Mouse (Mus musculus): ENCODE results near the gene Gm43302. TPM values are rescaled to one million over a fixed set of nuclear protein-coding genes. Genes with fewer than 3 reads are reported as not detected.
"Not testable (repeated sequence)": the region's sequence is repeated elsewhere in the genome, so short reads cannot be mapped to it uniquely, and the experiment has no call there.

Gene Gm43302
- not detected in 2 replicates for polyA plus RNA-seq (2016; fragmentation: Nextera tagmentation; extraction: Ambion mirVana)

DNA sequence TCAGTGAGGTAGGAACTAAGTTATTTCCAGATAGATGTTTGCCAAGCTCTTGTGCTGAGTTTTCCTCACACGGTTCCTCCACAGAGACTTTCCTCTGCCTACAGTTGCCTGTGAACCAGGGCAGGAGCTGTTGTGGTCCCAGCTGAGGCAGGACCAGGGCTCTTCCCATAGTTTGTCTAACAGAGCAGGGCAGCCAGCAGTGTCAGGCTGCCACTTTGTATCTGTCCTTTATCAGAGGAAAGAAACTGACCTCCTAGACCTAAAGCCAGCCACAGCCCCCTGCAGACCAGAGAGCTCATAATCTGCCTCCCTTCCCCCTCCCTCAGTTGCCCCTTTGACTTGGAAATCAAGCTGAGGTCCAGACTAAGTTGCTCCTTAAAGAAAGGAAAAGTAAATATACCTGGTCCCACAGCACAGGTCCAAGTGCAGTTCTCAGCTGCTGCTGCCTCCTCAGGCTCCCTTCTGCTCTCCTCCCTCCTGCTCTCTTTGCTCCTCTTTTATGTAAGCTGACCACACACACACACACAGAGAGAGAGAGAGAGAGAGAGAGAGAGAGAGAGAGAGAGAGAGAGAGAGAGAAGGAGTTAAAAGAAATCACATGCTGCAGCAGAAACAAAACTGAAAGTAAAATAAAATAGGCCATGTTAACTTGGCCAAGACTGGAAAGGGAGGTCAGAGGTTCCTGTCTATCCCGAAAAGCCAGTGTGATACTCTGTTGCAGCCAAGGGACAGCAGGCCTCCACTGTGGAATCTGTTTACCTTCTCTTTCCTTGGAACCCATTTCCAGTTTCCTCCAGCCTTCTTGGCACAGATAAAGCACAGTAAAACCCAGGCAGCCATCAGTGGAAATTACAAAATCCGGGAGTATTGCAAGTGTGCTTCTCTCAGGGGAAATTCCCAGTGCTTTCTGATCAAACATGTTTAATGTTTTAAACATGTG is at the start of gene Gm43302, which contains the start of gene Gbp6:
Gene Gm43302, minus strand, starts transcription at position 470 of the 940 bp plus-strand sequence.
Gene Gbp6, minus strand, starts transcription at position 473 of the 940 bp plus-strand sequence.
- not testable (repeated sequence) for H3K27ac ChIP-seq; ATAC-seq; H3K9ac ChIP-seq; H3K36me3 ChIP-seq; H3K4me3 ChIP-seq; H3K4me1 ChIP-seq; H3K9me3 ChIP-seq (replicated peaks); H3K27me3 ChIP-seq (replicated peaks)
- H3K4me2 ChIP-seq: 0 out of 2 replicates have a peak within 1 kb of the TSS, but pooled peaks have one; percentile 14
- 42% methylated on average over 3 of the region's 3 CpGs for WGBS (ENCODE audit: insufficient replicate concordance)

- Histone ChIP-seq H3K27me3 (replicated peaks) (no peaks in the 10 kb centered on the region), H3K9me3 (replicated peaks) (no peaks in the 10 kb centered on the region), H3K36me3 (no peaks in the 10 kb centered on the region), H3K4me3 (no peak overlapping the region), H3K4me1 (no peaks in the 10 kb centered on the region), H3K4me2 (no peak overlapping the region), H3K9ac (no peak overlapping the region), H3K27ac (no peak overlapping the region)
- no peak for ATAC-seq
- 51% methylated on average over 2 of the region's 2 CpGs for whole genome bisulfite sequencing (ENCODE audit: insufficient replicate concordance)
These were observed 47.8 kb upstream of the Gm43302 start for GRCm38 (mm10) chr5:105341281-105341680.

- Histone ChIP-seq H3K36me3 (no peaks in the 10 kb centered on the region), H3K9ac (no peak overlapping the region), H3K4me2 (no peak overlapping the region), H3K27ac (no peak overlapping the region), H3K4me1 (no peaks in the 10 kb centered on the region), H3K9me3 (replicated peaks) (no peaks in the 10 kb centered on the region), H3K4me3 (no peak overlapping the region), H3K27me3 (replicated peaks) (no peaks in the 10 kb centered on the region)
- 40% methylated on average over 2 of the region's 2 CpGs for WGBS (ENCODE audit: insufficient replicate concordance)
- ATAC-seq: no peak
These were observed 29.0 kb upstream of the Gm43302 start for GRCm38 (mm10) chr5:105322543-105322942.

- H3K9me3 ChIP-seq (replicated peaks): no peaks in the 10 kb centered on the region
- H3K4me2 ChIP-seq: no peak overlapping the region
- no peak overlapping the region for H3K9ac ChIP-seq
- no peaks in the 10 kb centered on the region for H3K36me3 ChIP-seq
- H3K4me3 ChIP-seq: no peak overlapping the region
- H3K27me3 ChIP-seq (replicated peaks): no peaks in the 10 kb centered on the region
- ATAC-seq: no peak
- WGBS (ENCODE audit: insufficient replicate concordance): 52% methylated on average over 2 of the region's 2 CpGs
- H3K4me1 ChIP-seq: no peaks in the 10 kb centered on the region
- no peak overlapping the region for H3K27ac ChIP-seq
These were observed 17.4 kb upstream of the Gm43302 start for GRCm38 (mm10) chr5:105310941-105311340.

- WGBS (ENCODE audit: insufficient replicate concordance): 24% methylated on average over 1 of the region's 1 CpGs
These were observed 15.7 kb upstream of the Gm43302 start for GRCm38 (mm10) chr5:105309148-105309547.

GRCm38 (mm10) chr5:105306946-105307345 is 13.5 kb upstream of the Gm43302 start:
- not testable (repeated sequence) for ATAC-seq; H3K9ac ChIP-seq; H3K4me2 ChIP-seq; H3K9me3 ChIP-seq (replicated peaks); H3K27ac ChIP-seq; H3K36me3 ChIP-seq; H3K27me3 ChIP-seq (replicated peaks); H3K4me1 ChIP-seq; H3K4me3 ChIP-seq

More at GRCm38 (mm10) chr5:105309148-105309547, 15.7 kb upstream of the Gm43302 start:
- H3K9ac ChIP-seq; H3K27me3 ChIP-seq (replicated peaks); H3K4me2 ChIP-seq; H3K27ac ChIP-seq; H3K4me1 ChIP-seq; H3K9me3 ChIP-seq (replicated peaks); H3K4me3 ChIP-seq; ATAC-seq; H3K36me3 ChIP-seq: not testable (repeated sequence)

- ATAC-seq: no peak
- Histone ChIP-seq H3K9ac (no peak overlapping the region), H3K4me3 (no peak overlapping the region), H3K4me1 (no peaks in the 10 kb centered on the region), H3K36me3 (no peaks in the 10 kb centered on the region), H3K27me3 (replicated peaks) (no peaks in the 10 kb centered on the region), H3K4me2 (no peak overlapping the region), H3K27ac (no peak overlapping the region), H3K9me3 (replicated peaks) (no peaks in the 10 kb centered on the region)
- 62% methylated on average over 1 of the region's 1 CpGs for WGBS (ENCODE audit: insufficient replicate concordance)
These were observed 12.7 kb upstream of the Gm43302 start for GRCm38 (mm10) chr5:105306159-105306581.

- H3K27ac ChIP-seq: not testable (repeated sequence)
These were observed 12.2 kb upstream of the Gm43302 start for GRCm38 (mm10) chr5:105305671-105306070.

GRCm38 (mm10) chr5:105301963-105302362 is 8.5 kb upstream of the Gm43302 start:
- Histone ChIP-seq H3K27ac (no peak overlapping the region), H3K9ac (no peak overlapping the region), H3K4me2 (no peak overlapping the region), H3K4me3 (no peak overlapping the region), H3K36me3 (no peaks in the 10 kb centered on the region), H3K9me3 (replicated peaks) (no peaks in the 10 kb centered on the region), H3K27me3 (replicated peaks) (no peaks in the 10 kb centered on the region), H3K4me1 (no peaks in the 10 kb centered on the region)
- no peak for ATAC-seq
- 60% methylated on average over 4 of the region's 4 CpGs for WGBS (ENCODE audit: insufficient replicate concordance)

More at GRCm38 (mm10) chr5:105305671-105306070, 12.2 kb upstream of the Gm43302 start:
- not testable (repeated sequence) for H3K9me3 ChIP-seq (replicated peaks); H3K36me3 ChIP-seq; H3K4me2 ChIP-seq; H3K4me1 ChIP-seq; H3K9ac ChIP-seq; ATAC-seq; H3K27me3 ChIP-seq (replicated peaks); H3K4me3 ChIP-seq
- WGBS (ENCODE audit: insufficient replicate concordance): 74% methylated on average over 4 of the region's 4 CpGs

DNA sequence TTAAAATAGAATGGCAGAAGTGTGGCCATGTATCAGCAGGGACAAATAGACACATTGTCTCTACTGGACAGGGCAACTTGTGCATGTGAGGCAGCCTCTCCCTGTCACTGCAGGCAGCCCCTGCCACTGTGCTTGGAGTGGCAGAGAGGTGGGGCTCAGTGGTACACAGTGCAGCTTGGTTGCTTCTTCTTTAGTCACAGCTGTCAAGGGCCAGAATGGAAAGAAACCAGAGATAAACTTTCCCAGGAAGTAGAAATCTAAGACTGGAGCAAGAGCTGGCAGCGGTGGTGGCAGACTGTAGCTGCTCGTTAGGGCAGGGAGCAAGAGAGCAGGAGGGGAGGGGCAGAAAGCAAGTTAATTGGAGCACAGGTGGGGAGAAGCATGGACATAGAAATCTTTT is 8.0 kb upstream of the Gm43302 start:
- Histone ChIP-seq H3K9me3 (replicated peaks) (no peaks in the 10 kb centered on the region), H3K36me3 (no peaks in the 10 kb centered on the region), H3K4me2 (no peak overlapping the region), H3K27ac (no peak overlapping the region), H3K9ac (no peak overlapping the region), H3K27me3 (replicated peaks) (no peaks in the 10 kb centered on the region), H3K4me3 (no peak overlapping the region), H3K4me1 (no peaks in the 10 kb centered on the region)
- WGBS (ENCODE audit: insufficient replicate concordance): 62% methylated on average over 2 of the region's 2 CpGs
- no peak for ATAC-seq

- H3K4me1 ChIP-seq: no peaks in the 10 kb centered on the region
- no peak overlapping the region for H3K27ac ChIP-seq
- no peak; the same call in 1 of the 2 replicates for ATAC-seq
- no peak overlapping the region for H3K4me3 ChIP-seq
- H3K36me3 ChIP-seq: no peaks in the 10 kb centered on the region
- no peak overlapping the region for H3K9ac ChIP-seq
- WGBS (ENCODE audit: insufficient replicate concordance): 71% methylated on average over 3 of the region's 3 CpGs
- no peak overlapping the region for H3K4me2 ChIP-seq
- no peaks in the 10 kb centered on the region for H3K27me3 ChIP-seq (replicated peaks)
- no peaks in the 10 kb centered on the region for H3K9me3 ChIP-seq (replicated peaks)
These were observed 2.3 kb upstream of the Gm43302 start for GRCm38 (mm10) chr5:105295746-105296145.

DNA sequence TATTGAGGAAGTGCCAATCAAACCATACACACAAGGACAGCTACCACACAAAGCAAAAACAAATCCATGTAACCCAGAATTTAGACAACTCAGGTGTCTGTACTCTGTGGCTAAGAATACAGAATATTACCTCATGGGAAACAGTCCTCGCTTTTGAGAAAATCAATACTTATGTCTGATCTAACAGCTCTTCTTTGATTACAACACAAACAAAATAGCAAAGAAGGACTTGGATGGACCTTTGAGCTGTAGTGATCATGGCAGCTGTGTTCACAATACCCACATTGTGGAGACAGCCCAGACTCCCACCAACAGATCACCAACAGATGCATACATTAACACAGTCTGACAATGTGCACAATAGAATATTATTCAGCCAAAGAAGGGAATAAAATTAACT is 1.0 kb downstream of the Gm43302 start:
- WGBS (ENCODE audit: insufficient replicate concordance): 70% methylated on average over 1 of the region's 1 CpGs
- ATAC-seq: no peak

More for the DNA sequence above, 1.0 kb downstream of the Gm43302 start:
- Histone ChIP-seq H3K4me2 (no peak overlapping the region), H3K36me3 (no peaks in the 10 kb centered on the region), H3K4me1 (no peaks in the 10 kb centered on the region), H3K27me3 (replicated peaks) (no peaks in the 10 kb centered on the region), H3K9ac (no peak overlapping the region), H3K4me3 (no peak overlapping the region), H3K27ac (no peak overlapping the region), H3K9me3 (replicated peaks) (no peaks in the 10 kb centered on the region)
